Mouse (Mus musculus) layer of hippocampus, adult 8-10 months (tissue): ENCODE measurements around the gene Cd6. TPM values are rescaled to one million over a fixed set of nuclear protein-coding genes. Genes with fewer than 3 reads are reported as not detected.

Experiments used
- total RNA-seq, 4 experiments: library from RNA; stranded (reverse); gene quantifications; 2 replicates each; pipeline ENCODE4 v1.2.4; 2022

The Cd6 gene
- total RNA-seq, 4 experiments from 2014 or later: 0.16 to 0.20 (median 0.18) TPM; not detected in 1

Other genes with a start within 250 kb of the Cd6 start
- gene Ddb1, start 224.7 kb downstream of the Cd6 start, total RNA-seq: 100 to 1,000 TPM; 191 to 201 (median 197) TPM
- gene Tkfc, start 224.4 kb downstream of the Cd6 start, total RNA-seq: 10 to 100 TPM; 15.3 to 21.4 (median 19.9) TPM
- under 1 TPM; 0.64 to 0.96 (median 0.86) TPM for gene Vwce, start 195.8 kb downstream of the Cd6 start, total RNA-seq
- gene Pga5, start 152.0 kb downstream of the Cd6 start, total RNA-seq: not detected
- gene Vps37c, start 141.3 kb downstream of the Cd6 start, total RNA-seq: 10 to 100 TPM; 18.0 to 22.6 (median 20.7) TPM
- gene Cd5, start 91.1 kb downstream of the Cd6 start, total RNA-seq: under 1 TPM in 3 of 4 experiments, not detected in 1; 0.14 to 0.59 (median 0.58) TPM
- gene Slc15a3, start 9.7 kb upstream of the Cd6 start, total RNA-seq: 10 to 100 TPM in 2 of 4 experiments, 1 to 10 TPM in 2; 1.1 to 19.4 (median 6.8) TPM
- gene Tmem132a, start 39.9 kb upstream of the Cd6 start, total RNA-seq: 100 to 1,000 TPM; 132 to 156 (median 148) TPM
- gene Tmem109, start 51.9 kb upstream of the Cd6 start, total RNA-seq: 10 to 100 TPM; 48.5 to 57.8 (median 54.0) TPM
- 100 to 1,000 TPM; 188 to 216 (median 197) TPM for gene Prpf19, start 65.2 kb upstream of the Cd6 start, total RNA-seq
- not detected for gene Zp1, start 90.6 kb upstream of the Cd6 start, total RNA-seq
- gene Ptgdr2, start 107.1 kb upstream of the Cd6 start, total RNA-seq: under 1 TPM in 2 of 4 experiments, not detected in 2; 0.16 to 0.35 TPM
- gene Ccdc86, start 119.2 kb upstream of the Cd6 start, total RNA-seq: 10 to 100 TPM in 2 of 4 experiments, 1 to 10 TPM in 2; 8.1 to 10.5 (median 9.8) TPM
- not detected for gene Ms4a10, start 144.6 kb upstream of the Cd6 start, total RNA-seq
- gene Ms4a15, start 163.2 kb upstream of the Cd6 start, total RNA-seq: not detected
- gene Ms4a18, start 188.0 kb upstream of the Cd6 start, total RNA-seq: not detected